Mouse (Mus musculus) liver, adult 2 months (tissue): Measurements from ENCODE around the gene Tmem209. TPM values are rescaled to one million over a fixed set of nuclear protein-coding genes. Genes with fewer than 3 reads are reported as not detected.

ENCODE experiments used
- DNase-seq: peaks from one replicate; pipeline ENCODE4 v3.0.0-alpha.2; 2011; ENCODE audit warnings: low read depth, low spot score; ENCODE audit errors: extremely low read depth
- H3K27ac ChIP-seq: fragments of 200-500 bp; replicated peaks from 2 replicates; pipeline ENCODE4 v1.5.1; 2012; ENCODE audit warnings: low read depth, mild to moderate bottlenecking, control low read depth, inconsistent platforms, low read length; ENCODE audit not compliant: insufficient read depth
- H3K27me3 ChIP-seq: fragments of 200-500 bp; 2 replicates; pipeline ENCODE4 v1.6.1; 2012; ENCODE audit warnings: mild to moderate bottlenecking, moderate library complexity, low read length, inconsistent platforms; ENCODE audit not compliant: control insufficient read depth, insufficient read depth
- H3K36me3 ChIP-seq: fragments of 200-500 bp; 2 replicates; pipeline ENCODE4 v1.6.1; 2012; ENCODE audit warnings: low read length, inconsistent platforms; ENCODE audit not compliant: control insufficient read depth, insufficient read depth
- H3K4me1 ChIP-seq: fragments of 200-500 bp; 2 replicates; pipeline ENCODE4 v1.6.1; 2011; ENCODE audit warnings: low read length; ENCODE audit not compliant: control insufficient read depth, insufficient read depth
- H3K4me3 ChIP-seq: fragments of 200-500 bp; 2 replicates; pipeline ENCODE4 v1.5.1; 2011; ENCODE audit warnings: low read depth, mild to moderate bottlenecking, control low read depth, low read length, moderate library complexity; ENCODE audit not compliant: insufficient read depth
- H3K79me2 ChIP-seq: fragments of 200-500 bp; 2 replicates; pipeline ENCODE4 v1.6.1; 2012; ENCODE audit warnings: inconsistent platforms, mild to moderate bottlenecking, low read length, moderate library complexity; ENCODE audit not compliant: control insufficient read depth, insufficient read depth
- H3K9ac ChIP-seq: fragments of 200-500 bp; 2 replicates; pipeline ENCODE4 v1.6.1; 2012; ENCODE audit warnings: low read depth, mild to moderate bottlenecking, control low read depth, inconsistent platforms, low read length
- CTCF ChIP-seq: fragments of 200-500 bp; IDR thresholded peaks from 2 replicates; pipeline ENCODE4 v1.5.1; 2011; ENCODE audit warnings: low read depth, low read length, control low read depth
- POLR2A ChIP-seq: fragments of 200-500 bp; IDR thresholded peaks from 2 replicates; pipeline ENCODE4 v1.6.1; 2011; ENCODE audit warnings: low read length, control low read depth; ENCODE audit not compliant: insufficient read depth; ENCODE audit errors: extremely low read depth
- WGBS: fragments of 180-500 bp; shearing (Covaris S2); methylation state at CpG from one replicate; pipeline ENCODE4 v1.1.7; 2018; 5-methylcytosine and 5-hydroxymethylcytosine counted together
- polyA plus RNA-seq: library from polyadenylated mRNA; depleted of rRNA; stranded (reverse); fragments of >200 nt; gene quantifications from 2 replicates; pipeline ENCODE4 v1.2.3, GENCODE M21; 2012; rRNA removed
- total RNA-seq: library from RNA; depleted of rRNA; stranded (reverse); fragments of >200 nt; gene quantifications from 2 replicates; pipeline ENCODE4 v1.2.3, GENCODE M21; 2014; rRNA removed

The Tmem209 gene
- total and polyA plus RNA-seq, 2 experiments = 9.2 to 23.5 TPM

DNA sequence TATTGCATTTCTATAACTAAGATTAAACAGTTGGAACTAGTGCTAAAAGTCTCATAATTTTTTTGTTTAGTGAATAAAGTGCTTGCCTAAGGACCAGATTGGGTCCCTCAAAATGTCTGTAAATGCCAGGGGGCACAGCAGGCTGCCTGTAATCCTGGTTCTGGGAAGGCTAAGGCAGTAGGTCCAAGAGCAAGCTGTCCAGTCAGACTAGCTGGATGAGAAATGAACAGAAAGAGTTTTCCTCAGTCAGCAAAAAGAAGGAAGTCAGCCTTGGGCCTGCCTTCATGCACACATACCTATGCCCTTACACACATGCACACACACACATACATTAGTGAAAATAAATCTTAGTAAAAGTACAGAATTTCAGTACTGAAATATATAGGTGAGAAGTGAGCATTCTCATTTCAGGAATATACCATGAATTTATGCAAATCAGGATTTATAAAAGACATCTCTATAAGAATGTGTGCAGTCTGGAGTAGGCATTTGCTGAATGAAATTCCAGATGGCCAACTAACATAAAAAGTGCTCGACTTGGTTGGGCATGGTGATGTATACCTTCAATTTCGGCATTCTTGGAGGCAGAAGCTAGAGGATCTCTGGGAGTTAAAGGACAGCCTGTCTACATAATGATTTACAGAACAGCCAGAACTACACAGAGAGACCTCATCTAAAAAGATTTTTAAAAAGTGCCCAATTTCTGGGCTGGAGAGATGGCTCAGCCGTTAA, 77.0 kb downstream of the Tmem209 start:
- Histone ChIP-seq H3K4me1 (peaks cover 8% of the 10 kb centered on the region), H3K36me3 (no peaks in the 10 kb centered on the region), H3K9ac (no peak overlapping the region), H3K27ac (no peak overlapping the region), H3K79me2 (no peaks in the 10 kb centered on the region; the same call in 1 of the 2 replicates), H3K4me3 (no peak overlapping the region), H3K27me3 (no peaks in the 10 kb centered on the region)
- DNase-seq = no peak
- no peak for TF ChIP-seq POLR2A
- TF ChIP-seq CTCF = no peak
- 51% methylated on average over 3 of the region's 3 CpGs for WGBS

Other genes with a start within 250 kb of the Tmem209 start
- 30.7 and 30.9 TPM in 2 replicates for gene Ube2h, start 205.2 kb downstream of the Tmem209 start, total RNA-seq
- 43.3 and 57.2 TPM in 2 replicates for gene Ube2h, start 205.2 kb downstream of the Tmem209 start, polyA plus RNA-seq
- gene Zc3hc1, start 118.8 kb downstream of the Tmem209 start, total RNA-seq = 7.2 and 8.2 TPM in 2 replicates
- 7.3 and 11.0 TPM in 2 replicates for gene Zc3hc1, start 118.8 kb downstream of the Tmem209 start, polyA plus RNA-seq
- gene Klhdc10, start 107.9 kb downstream of the Tmem209 start, total RNA-seq = 18.8 and 25.0 TPM in 2 replicates
- gene Klhdc10, start 107.9 kb downstream of the Tmem209 start, polyA plus RNA-seq = 18.9 and 19.0 TPM in 2 replicates
- 0.20 TPM in 1 of 2 replicates, not detected in the other for gene Ssmem1, start 66 bp upstream of the Tmem209 start, total RNA-seq
- gene Ssmem1, start 66 bp upstream of the Tmem209 start, polyA plus RNA-seq = not detected in 2 replicates
- 6.5 and 32.6 TPM in 2 replicates for gene Cpa2, start 31.8 kb upstream of the Tmem209 start, total RNA-seq
- gene Cpa2, start 31.8 kb upstream of the Tmem209 start, polyA plus RNA-seq = 0.12 TPM in 1 of 2 replicates, not detected in the other
- gene Cpa4, start 58.6 kb upstream of the Tmem209 start, total RNA-seq = not detected in 2 replicates
- not detected in 2 replicates for gene Cpa4, start 58.6 kb upstream of the Tmem209 start, polyA plus RNA-seq
- not detected in 2 replicates for gene Cpa5, start 101.2 kb upstream of the Tmem209 start, total RNA-seq
- not detected in 2 replicates for gene Cpa5, start 101.2 kb upstream of the Tmem209 start, polyA plus RNA-seq
- 23.2 and 76.8 TPM in 2 replicates for gene Cpa1, start 129.4 kb upstream of the Tmem209 start, total RNA-seq
- 0.26 and 0.58 TPM in 2 replicates for gene Cpa1, start 129.4 kb upstream of the Tmem209 start, polyA plus RNA-seq
- 2.5 TPM in 2 replicates for gene Cep41, start 184.0 kb upstream of the Tmem209 start, total RNA-seq
- 1.3 and 1.4 TPM in 2 replicates for gene Cep41, start 184.0 kb upstream of the Tmem209 start, polyA plus RNA-seq
- gene Mest, start 213.8 kb upstream of the Tmem209 start, total RNA-seq = 1.9 and 9.4 TPM in 2 replicates
- gene Mest, start 213.8 kb upstream of the Tmem209 start, polyA plus RNA-seq = 7.1 and 8.6 TPM in 2 replicates